Mouse (Mus musculus) kidney, adult 8-10 months (tissue): ENCODE data around the gene Pds5a.
"Not testable (repeated sequence)": the region's sequence is repeated elsewhere in the genome, so short reads cannot be mapped to it uniquely, and the experiment has no call there.

ENCODE experiments used
- DNase-seq, 2 experiments: peaks; one replicate each; pipeline ENCODE4 v3.0.0; 2022

Gene Pds5a

DNA sequence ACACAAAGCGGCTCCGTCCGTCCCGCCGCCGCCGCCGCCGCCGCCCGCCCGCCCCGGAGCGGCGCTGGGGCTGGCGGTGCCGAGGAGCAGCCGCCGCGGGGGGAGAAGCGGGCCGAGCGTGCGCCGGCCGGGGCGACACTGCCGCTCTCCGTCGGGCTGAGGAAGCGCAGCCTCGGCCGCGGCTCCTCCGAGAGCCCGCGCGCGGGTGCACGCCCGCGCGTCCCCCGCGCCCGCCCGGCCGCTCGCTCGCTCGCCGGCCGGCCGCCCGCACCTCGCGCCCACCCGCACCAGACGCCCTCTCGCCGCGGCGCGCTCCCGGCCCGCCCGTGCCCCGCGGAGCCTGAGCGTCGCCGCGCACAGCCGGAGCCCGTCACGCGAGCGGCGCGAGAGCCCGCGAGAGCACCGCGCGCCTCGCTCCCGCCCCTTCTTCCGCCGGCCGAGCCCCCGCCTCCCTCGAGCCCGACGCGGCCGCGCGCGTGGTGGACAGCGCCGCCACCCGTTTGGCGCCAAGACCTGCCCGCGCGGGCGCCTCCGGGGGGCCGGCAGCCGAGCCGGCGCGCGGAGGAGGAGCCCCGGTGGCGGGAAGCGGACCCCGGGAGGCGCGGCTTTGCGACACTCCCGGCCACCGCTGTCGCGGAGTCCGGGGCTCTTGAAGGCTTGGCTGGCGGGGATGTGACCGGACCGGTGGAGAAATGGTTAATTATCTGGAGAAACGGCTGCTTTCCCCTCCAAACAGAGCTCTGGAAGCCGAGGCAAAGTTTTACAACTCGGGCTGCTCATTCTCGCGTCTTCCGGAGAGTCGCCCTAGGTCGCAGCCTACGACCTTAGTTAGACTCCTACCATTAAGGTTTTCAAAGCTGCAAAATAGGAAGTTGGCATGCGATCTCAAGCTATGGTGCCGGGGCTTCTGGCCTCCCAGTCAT lies at the start of gene Pds5a:
TSS of gene Pds5a (minus strand) at position 438 of the 923 bp plus-strand sequence.
- DNase-seq = peak; percentile 71 to 76

DNA sequence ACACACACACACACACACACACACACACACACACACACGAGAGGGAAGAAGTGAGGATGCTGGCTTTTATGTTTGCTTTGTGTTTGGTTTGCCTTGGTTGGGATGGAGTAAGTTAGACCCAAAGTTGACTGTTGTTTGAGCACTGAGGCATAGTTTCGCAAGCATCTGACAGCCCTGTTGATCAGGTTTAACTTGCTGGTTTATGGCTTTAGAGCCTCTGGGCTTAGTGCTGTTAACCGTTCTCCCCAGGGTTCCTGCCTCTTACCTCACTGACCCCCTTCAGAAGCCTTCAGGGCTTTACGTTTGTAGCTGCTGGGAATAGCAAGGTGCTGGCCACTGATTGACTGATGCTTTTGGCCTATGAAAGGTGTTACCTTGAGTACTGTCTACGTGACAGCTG lies 48.8 kb upstream of the Pds5a start:
- DNase-seq = no peak

DNA sequence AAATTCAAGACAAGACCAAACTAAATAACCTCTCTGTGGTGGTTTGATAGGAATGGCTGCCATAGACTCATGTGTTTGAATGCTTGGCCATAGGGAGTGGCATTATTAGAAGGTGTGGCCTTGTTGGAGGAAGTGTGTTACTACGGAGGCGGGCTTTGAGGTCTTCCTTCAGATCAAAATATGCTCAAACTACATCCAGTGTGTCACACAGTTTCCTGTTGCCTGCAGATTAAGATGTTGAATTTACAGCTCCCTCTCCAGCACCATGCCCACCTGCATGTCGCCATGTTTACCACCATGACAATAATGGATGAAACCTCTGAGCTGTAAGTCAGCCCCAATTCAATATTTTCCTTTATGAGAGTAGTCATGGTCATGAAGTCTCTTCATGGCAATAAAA lies 41.3 kb upstream of the Pds5a start:
- no peak for DNase-seq

DNA sequence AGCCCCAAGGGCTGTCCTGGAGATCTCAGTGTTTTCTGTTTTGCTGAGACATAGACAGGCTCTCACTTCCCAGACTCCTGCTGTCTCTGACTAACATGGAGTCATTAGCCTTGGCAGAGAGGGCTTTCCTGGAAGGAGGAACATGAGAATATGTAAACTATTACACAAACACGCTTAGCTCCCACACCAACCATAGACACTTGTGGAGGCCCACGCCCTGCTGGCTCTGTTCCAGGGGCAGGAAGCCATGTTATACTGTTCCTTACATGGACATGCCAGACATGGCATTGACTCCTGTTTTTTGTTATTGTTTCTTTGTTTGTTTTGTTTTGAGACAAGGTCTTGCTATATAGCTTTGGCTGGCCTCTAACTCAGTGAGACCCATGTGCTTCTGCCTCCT lies 37.5 kb upstream of the Pds5a start:
- no peak for DNase-seq

DNA sequence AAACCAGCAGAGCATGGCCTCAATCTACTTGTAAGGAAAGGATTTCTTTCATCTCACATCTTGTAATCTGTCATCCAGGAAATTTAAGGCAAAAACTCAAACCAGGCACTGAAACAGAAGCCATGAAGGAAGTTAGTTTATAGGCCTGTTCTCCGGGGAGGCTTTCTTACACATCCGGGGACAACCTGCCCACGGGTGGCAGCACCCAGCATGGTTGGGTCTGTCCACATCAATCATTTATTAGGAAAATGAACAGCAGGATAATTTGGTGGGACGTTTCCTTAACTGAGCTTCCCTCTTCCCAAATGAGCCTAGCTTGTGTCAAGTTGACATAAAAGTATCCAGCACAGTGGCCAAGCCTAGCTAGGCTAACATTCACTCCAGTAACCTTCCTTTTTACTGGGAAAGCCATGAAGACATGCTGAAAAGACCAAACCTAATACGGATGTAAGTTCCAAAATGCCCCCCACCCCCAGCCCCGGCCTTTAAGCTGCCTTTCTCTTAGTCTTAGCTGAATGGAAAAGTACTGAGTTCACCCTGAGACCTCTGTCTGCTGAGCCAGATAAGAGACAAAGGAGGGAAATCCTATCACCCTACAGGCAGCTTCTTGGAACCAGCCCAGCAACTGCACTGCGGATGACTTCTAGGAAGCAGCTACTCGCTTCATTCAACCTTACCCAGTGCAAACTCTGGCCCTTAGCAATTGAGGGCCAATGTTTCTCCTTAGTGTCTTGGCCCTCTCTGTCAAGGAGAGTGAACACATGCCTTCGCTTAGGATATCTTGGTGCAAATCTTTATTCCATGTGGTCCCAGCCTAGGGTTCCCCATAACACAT lies 33.3 kb upstream of the Pds5a start:
- peak; percentile 54 to 59 for DNase-seq

DNA sequence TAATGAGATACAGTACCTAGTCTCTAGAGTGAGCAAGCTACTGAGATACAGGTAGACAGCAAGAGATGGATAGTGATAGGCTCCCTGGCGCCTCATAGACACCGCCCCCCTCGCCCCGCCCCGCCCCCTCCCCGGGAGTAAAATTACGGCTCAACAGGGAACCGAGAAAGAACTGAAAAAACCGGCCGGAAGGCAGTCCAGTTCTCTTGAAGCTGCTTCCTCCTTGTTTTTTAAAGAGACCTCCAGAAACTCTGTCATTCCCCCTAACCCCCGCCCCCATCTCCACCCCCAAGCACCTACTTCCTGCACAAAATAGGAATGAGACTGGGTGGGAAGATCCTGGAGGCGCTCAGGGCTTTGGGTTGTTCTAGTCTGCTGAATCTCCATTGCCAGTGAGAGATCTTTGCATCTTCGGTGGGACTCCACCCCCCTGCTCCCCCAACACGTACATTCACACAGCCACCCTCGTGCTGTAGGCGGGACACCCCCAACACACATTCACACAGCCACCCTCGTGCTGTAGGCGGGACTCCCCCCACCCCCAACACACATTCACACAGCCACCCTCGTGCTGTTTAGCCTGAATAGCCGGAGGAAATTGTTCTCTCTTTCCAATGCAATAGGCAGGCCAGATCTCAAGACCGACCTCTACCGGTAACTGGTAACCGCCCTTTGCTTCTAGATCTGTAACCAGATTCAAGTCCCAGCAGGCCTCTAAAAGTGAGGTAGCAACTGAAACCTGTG lies 26.4 kb upstream of the Pds5a start:
- DNase-seq = peak; percentile 77 to 86

DNA sequence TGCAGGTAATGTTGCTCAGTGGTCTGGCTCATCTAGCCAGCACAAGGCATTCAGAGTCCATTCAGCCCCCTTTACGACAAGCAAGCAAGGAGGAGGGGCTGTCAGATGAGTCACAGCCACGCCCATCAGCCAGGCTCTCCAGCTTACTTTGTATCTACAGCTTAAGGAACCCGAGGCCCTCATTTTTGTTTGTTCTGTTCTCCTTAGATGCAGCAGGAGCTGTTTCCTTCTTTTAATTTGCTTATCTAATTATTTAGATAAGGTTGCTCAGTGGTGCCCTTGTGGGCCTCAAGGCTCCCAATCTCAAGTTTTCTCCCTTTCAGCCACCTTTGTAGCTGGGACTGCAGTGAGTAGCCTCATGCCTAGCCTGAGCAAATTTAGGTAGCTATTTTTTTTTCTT lies 20.3 kb upstream of the Pds5a start:
- no peak for DNase-seq

DNA sequence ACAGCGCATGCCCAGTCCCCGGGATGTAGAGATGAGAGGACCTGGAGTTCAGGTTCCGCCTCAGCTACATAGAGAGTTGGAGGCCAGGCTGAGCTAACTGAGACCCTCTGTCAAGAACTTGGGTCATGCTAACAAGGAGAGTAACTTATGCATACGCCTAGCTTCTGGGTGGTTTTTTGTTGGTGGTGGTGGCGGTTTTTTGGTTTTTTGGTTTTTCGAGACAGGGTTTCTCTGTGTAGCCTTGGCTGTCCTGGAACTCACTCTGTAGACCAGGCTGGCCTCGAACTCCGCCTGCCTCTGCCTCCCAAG lies 19.8 kb upstream of the Pds5a start:
- not testable (repeated sequence) for DNase-seq

DNA sequence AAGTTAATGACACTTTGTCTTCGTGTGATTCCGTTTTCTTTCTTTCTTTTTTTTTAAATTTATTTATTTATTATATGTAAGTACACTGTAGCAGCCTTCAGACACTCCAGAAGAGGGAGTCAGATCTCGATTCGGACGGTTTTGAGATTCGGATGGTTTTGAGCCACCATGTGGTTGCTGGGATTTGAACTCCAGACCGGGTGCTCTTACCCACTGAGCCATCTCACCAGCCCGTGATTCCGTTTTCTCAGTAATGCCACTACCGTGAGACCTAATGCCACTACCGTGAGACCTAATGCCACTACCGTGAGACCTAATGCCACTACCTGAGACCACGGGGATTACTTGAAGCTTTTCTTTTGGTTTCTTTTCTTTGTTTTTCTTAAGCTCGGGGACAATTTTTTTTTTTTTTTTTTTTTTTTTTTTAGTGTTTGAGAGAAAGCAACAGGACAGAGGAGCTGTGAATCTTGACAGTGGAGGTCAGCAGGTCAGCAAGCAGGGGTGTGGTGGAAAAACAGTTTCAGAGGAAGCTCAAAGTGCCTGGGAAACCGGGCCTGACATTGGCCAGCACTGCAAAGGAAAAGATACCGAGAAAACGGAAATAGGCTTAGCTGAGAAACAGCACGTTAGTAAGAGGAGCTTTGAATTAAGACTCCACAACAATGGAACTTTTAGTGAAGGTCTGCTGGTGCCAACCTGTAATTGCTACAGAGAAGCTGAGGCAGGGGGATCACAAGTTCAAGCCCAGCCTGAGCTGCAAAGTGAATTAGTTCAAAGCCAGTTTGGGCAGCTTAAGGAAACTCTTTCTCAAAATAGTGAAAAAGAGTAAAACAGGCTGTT lies 19.2 kb upstream of the Pds5a start:
- DNase-seq = no peak

DNA sequence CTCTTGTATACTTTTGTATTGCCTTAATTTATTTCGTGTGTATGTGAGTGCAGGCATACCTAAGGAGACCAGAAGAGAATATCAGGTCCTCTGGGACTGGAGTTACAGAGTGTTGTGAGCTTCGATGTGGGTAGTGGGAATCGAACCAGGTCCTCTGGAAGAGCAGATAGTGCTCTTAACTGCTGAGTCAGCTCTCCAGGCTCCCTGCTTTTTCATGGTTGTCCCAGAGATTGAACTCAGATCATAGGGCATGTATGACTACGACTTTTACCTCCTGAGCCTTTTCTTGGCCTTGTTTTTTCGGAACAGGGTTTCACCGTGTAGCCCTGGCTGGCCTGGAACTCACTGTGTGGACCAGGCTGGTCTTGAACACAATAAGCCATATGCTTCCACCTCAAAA lies 17.0 kb upstream of the Pds5a start:
- DNase-seq = no peak

DNA sequence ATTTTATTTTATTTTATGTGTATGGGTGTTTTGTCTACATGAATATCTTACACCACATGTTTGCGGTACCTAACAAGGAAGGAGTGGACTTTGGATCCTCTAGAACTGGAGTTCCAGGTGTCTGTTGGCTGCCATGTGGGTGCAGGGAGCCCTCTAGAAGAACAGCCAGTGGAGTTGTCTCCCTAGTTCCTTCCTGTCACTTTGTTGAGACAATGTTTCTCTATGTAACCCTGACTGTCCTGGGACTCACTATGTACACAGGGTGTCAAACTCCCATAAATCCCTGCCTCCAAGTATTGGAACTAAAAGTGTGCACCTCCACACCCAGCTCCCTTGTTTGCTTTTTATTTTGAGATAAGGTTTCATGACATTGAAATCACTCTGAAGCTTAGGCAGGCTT lies 13.4 kb upstream of the Pds5a start:
- DNase-seq = no peak

DNA sequence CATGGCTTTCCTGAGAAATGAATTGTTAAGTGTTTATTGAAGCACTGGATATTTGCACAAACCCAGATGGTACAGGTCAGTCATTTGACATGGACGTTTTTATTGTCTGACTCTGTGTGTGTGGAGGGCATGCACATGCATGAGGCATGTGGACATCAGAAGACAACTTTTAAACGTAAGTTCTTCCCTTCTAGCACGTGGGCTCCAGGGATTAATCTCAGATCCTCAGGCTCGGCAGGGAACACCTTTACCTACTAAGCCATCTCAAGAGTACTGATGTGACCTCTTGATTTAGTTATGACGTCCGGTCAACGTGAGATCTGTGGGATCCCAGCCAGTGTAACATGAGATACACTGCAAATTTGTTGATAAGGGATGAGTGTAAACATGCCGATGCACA lies 12.2 kb upstream of the Pds5a start:
- DNase-seq = no peak

DNA sequence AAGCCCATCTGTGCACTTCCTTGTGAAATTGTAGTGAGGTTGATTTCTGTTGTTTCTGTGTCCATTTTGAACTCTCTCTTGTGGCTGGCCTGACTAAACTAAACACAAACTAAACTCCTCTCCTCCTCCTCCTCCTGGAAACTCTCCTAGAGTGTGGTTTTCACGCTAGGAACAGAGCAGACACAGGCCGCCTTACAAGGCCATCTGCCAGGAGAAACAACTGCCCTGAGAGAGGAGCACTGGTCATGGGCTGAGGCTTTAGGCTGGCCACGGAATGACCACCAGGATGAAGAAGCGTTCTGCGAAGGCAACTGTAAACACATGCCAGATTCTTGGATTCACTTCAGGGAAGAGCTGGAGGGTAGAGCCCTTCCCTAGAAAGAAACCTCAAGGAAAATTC lies 8.9 kb upstream of the Pds5a start:
- no peak for DNase-seq

DNA sequence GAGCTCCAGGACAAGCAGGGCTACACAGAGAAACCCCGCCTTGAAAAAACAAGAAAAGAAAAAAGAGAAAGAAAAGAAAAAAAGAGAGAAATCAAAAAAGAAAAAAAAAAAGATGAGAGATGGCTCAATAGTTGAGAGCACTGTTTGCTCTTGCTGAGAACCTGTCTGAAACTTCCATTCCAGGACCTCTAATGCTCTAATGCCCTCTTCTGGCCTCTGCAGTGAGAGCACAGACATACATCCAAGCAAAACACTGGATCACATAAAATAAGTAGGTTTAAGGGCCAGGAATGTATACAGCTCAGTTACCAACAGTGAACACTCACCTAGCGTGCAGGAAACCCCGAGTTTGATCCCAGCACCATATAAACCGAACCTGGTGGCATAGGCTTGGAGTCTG lies 8.1 kb upstream of the Pds5a start:
- no peak for DNase-seq

DNA sequence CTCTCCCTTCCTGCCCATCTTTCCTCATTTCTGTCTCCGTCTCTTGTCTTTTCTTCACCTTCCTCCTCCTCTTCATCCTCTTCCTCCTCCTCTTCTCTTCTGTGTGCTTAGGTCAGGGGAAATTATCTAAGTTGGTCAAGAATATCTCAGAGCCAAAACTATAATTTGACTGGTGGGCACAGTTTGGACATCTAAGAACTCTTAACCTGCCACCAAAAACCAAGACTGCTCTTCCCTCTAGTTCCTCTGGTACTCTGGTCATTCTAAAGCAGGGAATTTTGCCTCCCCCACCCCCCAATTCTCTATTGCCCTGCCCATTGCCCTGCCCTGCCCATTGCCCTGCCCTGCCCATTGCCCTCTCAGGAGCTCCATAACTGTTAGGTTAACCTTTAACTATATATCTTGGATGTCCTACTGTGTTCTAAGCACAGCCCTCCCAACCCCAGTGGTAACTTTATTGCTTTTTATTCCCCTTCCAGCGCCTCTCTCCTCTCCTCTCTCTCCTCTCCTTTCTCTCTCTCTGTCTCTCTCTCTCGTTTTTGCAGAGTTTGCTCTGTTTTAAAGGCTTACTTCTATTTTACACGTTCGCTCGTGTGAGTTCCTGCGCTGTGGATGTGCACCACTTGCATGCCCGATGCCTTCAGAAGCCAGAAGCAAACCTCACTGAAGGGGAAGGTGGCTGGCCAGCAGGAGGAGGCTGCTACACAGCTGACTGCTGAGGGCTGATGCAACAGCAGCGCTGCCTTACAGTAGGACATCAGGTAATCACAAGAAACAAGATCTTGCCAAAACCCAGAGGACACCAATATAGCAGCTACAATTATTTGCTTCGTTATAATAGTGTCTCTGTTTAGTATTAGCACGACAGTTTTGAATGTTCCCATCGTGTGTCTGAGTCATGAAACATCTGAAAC lies 6.9 kb upstream of the Pds5a start:
- DNase-seq = no peak

DNA sequence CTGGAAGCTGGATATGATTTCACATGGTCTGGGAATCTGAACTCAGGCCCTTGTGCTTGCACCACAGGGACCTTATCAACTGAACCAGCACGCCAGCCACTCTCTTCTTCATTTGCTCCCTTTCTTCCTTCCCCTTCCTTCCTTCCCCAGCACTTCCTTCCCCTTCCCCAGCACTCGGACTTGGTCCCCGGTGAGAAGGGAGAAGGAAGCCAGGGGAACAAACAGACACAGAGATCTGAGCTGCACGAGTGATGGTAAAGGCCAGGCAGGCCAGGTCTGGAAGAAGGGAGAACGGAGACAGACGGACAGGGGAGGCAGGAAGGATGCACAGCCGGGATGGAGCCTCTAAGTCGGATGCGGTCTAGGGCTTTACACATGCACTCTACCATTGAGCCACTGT lies 5.2 kb upstream of the Pds5a start:
- DNase-seq = no peak

DNA sequence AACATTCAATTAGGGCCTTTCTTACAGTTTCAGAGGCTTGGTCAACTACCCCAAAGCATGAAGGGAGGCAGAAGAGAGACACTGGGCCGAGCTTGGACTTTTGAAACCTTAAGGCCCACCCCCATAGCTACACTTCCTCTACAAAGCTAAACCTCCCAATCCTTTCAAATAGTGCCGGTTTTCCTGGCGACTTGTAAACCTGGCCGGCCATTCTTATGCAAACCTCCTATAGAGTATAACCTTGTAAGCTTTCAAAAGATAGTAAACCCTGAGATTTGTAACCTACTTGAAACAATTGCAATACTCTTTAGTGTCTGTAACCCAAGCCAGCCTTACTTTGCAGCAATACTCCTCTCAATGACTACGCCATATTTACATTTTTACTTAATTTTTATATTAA lies 2.0 kb upstream of the Pds5a start:
- no peak for DNase-seq

DNA sequence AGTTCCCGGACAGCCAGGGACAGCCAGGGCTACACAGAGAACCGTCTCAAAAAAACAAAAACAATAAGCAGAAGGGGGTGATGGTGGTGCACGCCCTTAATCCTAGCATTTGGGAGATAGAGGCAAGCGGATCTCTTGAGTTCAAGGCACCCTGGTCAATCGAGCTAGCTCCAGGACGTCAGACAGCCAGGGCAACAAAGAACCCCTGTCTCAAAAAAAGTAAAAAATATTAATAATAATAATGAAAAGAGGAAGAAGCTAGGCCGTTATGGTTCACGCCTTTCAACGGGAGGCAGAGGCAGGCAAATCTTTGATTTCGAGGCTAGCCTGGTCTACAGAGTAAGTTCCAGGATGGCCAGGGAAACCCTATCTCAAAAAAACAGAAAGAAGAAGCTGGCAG lies 1.1 kb upstream of the Pds5a start:
- no peak for DNase-seq

DNA sequence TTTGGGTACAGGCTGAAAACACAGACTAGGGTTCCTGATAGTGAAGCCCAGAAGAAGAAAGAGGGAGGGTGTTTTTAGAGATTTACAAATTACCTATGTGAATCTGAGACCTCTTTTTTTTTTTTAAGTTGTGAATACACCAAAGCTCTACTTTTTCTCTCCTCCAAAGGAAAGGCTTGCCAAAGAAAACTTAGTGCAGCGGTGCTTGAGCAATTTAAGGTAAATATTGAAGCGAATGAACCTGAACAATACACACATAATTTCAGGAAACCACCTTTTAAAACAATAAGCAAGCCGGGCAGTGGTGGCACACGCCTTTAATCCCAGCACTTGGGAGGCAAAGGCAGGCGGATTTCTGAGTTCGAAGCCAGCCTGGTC lies 675 bp upstream of the Pds5a start:
- no peak for DNase-seq

DNA sequence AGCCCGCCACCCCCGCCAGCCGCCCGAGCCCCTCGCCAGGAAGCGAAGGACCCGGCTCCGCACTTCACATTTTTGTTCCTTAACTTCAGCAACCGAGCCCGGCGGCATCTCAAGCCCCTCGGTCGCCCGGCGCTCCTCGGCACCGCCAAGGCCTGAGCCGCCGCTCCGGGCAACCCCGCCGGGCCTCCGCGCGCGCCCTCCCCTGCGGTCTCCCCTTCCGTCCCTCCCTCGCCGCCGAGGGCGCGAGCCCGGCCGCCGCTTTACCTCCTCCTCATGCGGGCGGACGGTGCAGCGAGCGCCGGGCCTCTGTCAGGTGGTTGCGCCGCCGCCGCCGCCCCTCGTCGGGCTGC lies 612 bp downstream of the Pds5a start:
- peak in 1 of 2 experiments; percentile 28 for DNase-seq

DNA sequence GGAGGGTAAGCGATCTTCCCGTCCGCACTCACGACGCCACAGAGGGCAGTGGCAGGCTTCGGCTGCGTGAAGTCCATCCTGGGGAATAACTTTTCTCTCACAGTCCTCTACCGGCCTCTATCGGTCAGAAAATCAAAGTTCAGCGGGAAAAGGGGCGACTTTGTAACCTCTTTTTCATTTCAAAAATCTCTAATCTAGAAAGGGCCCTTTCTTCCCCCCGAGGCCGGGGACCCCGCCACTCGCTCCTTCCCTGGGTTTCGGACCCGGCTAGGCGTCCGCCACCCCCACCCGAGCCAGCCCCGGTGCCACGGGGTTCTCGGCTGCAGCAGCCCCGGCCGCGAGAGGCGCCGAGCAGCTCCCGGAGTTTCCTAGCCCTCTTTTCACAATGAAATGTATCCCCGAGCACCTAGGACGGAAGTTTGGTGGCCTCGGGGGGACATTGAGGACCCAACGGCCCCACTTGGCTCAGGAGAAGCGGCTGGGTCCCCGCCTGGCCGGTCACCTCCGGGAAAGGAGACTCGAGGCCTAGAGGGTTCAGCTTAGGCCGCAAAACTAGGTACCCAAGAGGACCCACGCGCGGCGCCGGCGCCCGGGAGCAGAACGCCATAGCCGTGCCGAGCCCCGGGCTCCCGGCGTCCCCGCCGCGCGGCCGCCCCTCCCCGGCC lies 1.1 kb downstream of the Pds5a start:
- peak; percentile 71 to 80 for DNase-seq
